Mouse (Mus musculus) NIH3T3 (cell line): ENCODE measurements around the gene Il22ra1.

ENCODE experiments used
- DNase-seq: peaks from one replicate; pipeline ENCODE4 v3.0.0-alpha.2; 2012; ENCODE audit warnings: low read depth

The Il22ra1 gene

DNA sequence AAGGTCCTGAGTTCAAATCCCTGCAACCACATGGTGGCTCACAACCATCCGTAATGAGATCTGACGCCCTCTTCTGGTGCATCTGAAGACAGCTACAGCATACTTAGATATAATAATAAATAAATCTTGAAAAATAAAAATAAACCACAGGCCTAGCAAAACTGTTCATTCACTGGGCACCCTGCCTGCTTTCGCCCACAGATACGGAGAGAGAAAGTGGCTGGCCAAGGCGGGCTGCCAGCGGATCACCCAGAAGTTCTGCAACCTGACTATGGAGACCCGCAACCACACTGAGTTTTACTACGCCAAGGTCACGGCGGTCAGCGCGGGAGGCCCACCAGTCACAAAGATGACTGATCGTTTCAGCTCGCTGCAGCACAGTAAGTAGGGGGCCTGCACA lies 5.9 kb downstream of the Il22ra1 start:
- no peak for DNase-seq

DNA sequence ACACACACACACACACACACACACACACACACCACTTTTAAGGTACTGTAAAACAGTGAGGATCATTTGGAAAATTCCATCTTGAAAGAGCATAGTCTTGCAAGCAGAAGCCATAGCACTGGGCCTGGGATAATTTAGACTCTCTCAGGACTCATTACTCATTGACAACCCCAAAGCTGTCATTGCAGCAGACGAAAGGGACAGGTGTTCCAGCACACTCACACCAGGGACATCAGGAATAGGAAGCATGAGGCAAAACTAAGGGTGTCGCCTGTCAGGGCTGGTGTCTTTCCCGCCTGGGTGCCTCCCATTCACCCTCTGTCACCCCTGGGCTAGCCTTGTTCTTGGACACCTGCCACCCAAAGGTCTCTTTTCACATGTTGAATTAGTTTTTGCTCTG lies 8.9 kb downstream of the Il22ra1 start:
- DNase-seq, result no peak

DNA sequence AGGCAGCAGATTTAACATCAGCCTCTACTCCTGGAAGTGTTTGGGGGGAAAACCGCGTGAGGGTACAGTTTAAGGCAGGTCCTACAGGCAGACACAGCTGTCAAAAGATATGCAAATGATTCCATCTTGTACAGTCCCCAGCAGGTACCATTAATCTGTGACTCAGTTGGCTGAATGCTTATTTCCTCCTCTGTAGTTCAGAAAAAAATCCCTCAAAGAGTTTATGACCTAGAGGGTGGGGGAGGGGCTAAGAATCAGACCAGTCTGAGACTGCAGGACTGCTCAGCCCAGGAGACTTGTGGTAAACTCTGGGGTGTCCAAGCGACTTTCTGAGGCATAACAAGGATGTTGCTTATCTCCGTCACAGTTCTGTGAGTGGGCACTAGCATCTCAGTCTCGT lies 10.3 kb downstream of the Il22ra1 start:
- DNase-seq, result no peak

DNA sequence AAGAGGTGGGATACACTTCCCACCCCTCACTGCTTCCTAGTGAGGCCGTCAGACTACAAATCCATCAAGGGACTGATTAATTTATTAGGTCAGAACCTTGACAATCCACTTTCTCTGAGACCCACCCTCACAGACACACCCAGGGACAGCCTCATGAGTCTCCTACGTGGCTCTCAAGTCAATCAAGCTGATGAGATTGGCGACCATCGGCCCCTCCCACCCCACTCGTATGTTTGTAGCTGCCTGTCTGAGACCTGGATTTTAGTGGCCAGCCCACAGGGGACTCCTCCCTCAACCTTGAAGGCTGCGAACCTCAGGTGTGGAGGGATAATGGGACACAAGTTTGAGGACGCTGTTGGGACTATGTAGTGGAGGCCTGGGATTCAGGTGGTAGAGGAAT lies 11.2 kb downstream of the Il22ra1 start:
- DNase-seq, result no peak

DNA sequence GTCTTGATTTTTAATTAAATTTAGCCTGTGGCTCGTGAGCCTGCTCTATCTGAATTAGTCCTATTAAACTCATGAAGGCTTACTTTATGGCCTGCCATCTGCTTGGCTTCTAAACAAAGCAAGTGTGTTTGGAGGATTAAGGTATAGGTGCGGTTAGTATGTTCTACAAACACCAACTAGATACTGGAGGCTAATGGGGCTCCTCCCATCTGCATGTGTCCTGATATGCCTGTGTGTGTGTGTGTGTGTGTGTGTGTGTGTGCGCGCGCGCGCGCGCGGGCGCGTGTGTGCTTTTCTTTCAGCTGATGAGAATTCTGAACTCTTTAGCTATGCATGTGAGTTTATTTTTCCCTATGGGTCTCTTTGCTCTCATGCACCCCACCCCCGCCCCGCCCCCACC lies 11.7 kb downstream of the Il22ra1 start:
- DNase-seq, result no peak

DNA sequence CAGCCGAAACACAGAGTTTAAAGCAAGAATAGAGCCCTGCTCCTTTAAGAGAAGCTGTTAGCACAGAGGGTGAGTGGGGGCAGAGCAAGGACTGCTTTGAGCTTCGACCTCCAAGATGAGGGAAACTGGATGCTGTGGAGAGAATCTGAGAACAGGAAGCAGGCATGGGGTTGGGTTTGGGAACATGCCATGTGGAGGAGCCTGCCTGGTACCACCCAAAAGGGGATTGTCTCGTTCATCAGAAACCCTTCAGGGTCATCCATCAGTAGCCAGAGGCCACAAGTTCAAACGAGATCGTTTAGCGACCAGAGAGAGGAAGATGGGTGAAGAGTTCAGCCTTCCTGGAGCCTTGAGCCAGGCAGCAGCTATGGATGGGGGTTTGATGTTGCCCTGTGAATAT lies 15.5 kb downstream of the Il22ra1 start:
- DNase-seq, result no peak

DNA sequence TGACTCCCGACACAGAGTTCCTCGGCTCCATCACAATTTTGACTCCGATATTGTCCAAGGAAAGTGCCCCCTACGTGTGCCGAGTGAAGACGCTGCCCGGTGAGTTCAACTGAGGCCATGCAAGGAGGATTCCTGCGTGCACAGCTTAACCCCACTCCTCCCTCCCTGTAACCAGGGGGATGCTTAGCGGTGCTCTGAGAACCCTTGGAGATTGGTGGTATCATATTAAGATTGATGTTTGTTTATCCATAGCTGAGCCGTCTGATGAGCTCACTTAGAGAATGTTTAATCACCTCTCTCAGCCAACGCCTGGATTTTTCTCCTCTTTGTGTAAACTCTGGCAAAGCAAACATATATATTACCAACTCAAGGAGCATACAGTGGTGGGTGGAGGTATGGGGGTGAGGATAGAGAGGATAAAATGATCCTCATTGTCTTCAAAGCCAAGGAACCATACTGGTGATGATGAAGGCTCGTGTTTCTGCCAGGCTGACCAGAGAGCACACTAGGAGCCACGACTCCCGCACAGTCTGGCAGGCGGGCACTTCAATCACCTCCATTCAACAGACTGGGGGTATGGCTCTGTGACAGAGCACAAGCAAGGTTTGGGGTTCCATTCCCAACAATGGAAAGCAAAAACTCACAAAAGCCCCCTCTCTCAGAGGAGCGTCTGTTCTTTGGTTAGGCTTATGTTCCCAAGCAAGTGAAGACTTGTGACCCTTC lies 16.9 kb downstream of the Il22ra1 start:
- no peak for DNase-seq

DNA sequence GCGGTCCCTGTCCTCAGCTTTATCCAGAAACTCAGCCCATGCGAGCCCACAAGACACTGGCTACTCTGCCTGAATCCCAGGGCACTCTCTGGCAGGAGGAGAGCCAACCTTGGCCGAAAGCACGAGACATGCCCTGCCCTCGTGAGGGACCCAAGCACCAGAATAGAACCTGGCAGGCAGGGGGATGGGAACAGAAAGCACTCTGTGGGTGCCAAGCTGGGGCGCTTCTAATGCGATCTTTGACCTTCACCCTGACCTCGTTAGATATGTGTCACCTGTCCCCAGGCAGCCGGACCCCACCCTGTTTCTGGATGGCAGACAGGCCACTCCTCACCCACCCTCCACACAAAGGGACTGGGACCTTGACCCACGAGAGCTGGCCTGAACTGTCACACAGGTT lies 17.6 kb downstream of the Il22ra1 start:
- no peak for DNase-seq

DNA sequence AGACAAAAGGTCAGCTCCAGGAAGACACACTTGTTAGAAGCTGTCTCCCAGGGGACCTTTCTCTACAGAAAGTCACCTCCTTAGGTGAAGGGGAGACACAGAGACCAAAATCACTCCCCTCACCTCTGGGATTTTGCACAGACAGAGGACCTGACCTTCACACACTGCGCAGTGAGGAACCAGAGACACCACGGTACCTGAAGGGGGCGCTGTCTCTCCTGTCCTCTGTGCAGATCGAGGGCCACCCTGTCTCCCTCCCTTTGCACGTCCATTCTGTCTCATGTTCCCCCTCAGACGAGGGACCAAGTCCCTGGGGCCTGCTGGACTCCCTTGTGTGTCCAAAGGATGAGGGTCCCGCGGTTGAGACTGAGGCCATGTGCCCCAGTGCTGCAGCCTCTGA lies 22.9 kb downstream of the Il22ra1 start:
- no peak for DNase-seq

DNA sequence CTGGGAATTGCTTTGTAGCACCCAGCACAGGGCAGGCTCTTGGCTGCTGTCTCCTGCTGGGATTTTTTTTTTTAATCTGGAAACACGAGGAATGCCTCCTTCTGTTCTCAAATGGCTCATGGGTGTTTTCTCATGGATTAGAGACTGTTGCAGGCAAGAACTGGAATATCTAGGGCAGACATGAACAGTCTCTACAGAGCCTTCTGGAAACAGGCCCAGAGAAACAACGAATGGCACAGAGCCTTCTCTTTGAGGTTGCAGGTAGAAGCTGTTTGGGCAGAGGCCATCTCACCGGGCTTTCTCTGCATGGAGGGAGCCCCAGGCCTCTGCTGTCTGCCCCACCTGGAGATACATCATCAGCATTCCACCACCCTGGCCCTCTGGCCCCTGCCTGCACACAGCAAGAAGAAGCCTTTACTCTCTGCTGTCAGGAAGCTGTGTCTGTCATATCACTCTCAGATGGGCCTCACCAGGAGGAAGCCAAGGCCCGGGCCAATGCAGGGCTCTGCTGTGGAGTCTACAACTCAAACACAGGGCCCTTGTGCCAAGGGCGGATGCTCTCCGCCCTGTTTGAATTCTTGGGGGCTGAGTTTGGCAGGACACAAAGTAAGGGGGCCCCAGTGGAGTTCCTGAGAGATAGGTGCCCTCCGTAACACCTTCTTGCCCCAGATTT lies 24.3 kb downstream of the Il22ra1 start:
- no peak for DNase-seq

DNA sequence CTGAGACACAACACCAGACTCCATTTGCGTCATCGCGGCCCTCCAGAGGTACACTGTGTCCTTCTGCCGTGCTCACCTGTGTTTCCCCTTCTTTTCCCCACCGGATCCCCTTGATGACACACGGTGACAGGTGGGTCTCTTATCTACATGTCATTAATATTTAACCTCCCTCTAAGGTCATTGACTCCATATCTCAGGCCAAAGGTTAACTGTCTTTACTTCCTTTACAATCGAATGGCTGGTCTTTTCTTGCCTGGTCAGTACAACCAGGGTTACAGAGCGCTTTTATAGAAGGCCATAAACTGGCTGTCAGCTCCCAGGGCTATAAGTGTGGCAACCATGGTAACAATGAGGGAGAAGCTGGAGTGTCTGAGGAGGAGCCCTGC lies 24.8 kb downstream of the Il22ra1 start:
- no peak for DNase-seq

DNA sequence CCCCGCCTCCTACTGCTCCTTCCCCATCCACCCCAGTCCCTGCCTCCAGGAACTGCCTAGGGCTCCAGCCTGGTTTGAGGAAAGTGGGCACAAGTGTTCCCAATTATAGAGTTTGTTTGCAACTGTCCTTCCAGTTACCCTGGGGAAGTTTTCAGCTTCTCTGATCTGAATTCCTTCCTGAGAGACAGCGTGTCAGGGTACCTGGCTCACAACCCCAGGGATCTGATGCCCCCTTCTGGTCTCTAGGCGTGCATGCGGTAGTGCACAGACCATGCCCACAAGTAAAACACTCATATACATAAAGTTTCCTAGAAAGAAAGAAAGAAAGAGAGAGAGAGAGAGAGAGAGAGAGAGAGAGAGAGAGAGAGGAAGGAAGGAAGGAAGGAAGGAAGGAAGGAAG lies 30.4 kb downstream of the Il22ra1 start:
- peak; percentile 25 for DNase-seq

DNA sequence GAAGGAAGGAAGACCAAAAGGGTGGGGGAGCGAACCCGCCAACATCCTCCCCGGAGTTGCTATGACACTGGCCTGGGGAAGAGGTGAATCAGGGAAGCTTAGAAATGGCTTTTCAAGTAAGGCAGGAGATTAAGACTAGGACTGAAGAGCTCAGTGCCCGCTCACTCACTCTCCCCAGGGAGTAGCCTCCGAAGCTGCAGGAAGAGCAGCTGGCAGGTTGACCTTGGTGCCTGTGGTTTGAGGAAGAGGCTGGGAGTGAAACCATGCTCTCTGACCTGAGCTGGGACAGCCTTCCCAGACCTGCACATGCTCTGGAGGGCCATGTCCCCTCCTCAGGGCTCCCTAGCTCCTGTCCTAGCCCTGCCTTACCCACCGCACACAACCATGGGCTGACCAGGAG lies 30.9 kb downstream of the Il22ra1 start:
- no peak for DNase-seq

DNA sequence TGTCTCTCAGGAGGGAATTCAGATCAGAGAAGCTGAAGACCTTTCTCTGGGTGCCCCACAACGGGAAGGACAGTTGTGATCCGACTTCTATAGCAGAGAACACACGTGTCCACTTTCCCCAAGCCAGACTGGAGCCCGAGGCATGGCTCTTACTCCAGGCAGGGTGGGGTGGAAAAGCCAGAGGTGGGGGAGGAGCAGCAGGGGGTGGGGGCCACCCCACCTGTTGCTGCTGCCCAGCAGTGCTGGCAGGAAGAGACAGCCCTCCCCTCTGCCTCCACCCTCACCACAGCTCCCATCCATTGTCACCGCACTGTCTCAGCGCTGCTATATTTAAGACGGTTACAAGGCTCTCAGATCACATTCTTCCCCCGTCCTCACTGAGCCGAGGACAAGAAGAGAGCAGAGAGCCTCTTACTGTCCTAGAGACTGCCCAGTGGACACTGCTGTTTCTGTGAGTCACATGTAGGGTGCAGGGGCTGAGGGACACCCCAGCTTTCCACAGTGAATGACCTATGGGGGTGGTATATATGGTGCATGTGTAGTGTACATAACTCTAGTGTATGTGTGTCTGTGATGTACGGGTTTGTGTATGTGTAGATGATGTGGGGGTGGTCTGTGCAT lies 31.5 kb downstream of the Il22ra1 start, which contains the start of gene Myom3:
Gene Myom3, plus strand, starts transcription at position 360 of the 621 bp plus-strand sequence.
- DNase-seq, result no peak

DNA sequence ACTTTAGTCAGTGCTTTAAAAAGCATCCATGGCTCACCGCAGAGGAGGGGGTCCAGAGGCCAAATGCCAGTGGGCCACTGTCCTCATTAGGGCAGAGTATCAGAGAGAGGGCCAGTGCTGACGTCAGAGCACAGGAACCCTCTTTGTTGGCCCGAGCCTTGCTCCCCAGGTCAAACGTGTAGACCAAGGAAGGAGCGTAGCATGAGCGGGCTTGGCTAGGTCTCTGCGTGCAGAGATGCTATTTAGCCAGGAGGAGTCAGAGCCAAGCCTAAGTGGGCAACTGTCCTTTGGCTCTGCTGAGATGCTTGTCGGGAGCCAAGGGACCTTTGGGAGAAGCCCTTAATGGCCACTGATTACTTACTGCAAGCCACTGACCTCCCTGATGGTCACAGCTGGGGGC lies 33.1 kb downstream of the Il22ra1 start:
- no peak for DNase-seq

DNA sequence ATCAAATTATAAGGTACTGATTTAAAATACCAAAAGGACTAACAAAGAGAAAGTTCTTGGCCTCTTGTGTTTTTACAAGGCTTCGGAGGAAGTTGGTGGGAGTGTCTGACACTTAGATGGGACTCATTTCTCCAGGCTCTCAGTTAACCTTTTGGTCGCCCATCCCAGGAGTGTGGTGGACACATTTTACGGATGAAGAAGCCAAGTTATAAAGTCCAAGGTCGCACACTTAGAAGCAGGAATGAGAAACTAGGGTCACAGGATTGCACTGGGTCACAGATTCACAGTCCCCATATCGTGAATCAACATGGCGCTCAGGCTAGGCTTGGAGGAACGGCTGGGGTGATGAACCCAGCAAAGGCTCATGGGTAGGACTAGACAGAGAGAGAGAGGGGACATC lies 33.6 kb downstream of the Il22ra1 start:
- DNase-seq, result no peak

DNA sequence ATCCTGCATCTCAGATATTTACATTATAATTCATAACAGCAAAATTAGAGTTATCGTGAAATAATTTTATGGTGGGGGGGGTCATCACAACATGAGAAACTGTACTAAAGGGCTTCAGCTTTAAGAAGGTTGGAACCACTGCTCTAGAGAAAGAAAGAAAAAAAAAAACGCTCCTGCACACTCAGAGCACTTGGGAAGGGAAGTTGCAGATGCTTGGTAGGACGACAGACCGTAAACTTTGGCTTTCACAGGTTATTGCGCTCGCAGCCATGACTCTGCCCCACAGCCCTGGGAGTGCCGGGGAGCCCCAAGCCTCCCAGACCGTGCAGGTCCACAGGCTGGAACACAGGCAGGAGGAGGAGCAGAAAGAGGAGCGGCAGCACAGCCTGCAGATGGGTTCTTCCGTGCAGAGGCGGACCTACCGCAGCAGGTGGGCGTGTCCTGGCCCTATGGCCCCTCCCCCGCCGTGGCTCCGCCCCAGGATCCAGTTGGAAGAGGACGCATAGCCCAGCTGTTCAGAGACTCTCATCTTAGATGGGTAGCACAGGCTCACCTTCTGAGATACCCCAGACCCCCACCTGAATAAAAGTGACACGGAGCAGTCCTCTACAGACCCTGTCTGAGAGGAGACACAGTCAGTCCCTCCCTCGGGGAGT lies 34.4 kb downstream of the Il22ra1 start:
- peak; percentile 8 for DNase-seq

DNA sequence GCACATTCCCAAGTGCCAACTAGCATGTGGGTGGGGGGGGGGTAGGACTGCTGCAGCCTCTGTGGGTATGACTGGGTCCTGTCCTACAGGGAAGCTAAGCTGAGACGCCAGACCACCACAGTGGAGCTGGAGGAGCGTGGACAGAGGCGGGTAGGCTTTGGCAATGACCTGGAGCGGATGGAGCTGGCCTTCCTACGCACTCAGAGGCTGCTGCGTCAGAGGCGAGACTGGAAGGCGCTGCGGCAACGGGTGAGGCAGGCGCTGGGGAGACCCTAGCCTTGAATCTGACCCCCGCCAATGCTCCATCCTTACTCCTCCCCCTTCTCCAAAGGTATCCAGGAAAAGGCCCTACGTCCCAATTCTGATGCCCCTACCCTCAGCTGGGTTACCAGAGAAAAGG lies 36.7 kb downstream of the Il22ra1 start:
- DNase-seq, result no peak

DNA sequence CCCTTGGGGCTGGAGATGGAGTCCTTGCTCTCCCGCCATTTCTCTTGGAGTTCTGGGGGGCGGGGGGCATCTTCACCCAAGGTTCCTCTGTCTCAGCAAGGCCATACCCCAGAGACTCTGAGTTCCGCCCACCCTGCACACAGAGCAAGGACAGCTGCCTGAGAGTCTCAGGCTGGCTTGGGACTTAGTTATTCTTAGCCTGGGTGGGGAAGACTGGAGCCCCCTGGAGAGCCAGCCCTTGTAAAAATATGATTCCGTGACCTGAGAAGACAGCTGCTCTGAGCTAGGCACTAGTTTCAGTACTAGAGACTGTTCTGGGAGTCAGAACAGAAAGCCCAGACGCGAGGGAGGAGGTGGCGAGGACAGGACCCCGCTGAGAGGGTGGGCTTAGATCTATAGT lies 37.7 kb downstream of the Il22ra1 start:
- no peak for DNase-seq

DNA sequence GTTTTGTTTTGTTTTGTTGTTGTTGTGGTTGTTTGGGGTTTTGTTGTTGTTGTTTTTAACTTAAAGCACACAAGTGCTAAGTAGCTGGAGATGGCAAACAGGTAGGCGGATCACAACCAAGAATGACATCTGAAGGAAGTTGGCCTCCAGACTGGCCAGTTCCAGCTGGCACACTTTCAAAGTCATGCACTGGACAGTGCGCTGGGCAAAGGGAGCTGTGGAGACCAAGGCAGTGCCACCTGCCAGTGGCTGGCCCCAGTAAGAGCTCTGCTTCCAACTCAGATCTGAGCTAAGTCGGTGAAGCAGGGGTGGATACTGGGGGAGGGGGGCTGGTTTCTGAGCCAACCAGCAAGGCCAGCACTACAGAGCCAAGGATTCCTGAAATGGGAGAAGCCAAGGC lies 39.0 kb downstream of the Il22ra1 start:
- no peak for DNase-seq

DNA sequence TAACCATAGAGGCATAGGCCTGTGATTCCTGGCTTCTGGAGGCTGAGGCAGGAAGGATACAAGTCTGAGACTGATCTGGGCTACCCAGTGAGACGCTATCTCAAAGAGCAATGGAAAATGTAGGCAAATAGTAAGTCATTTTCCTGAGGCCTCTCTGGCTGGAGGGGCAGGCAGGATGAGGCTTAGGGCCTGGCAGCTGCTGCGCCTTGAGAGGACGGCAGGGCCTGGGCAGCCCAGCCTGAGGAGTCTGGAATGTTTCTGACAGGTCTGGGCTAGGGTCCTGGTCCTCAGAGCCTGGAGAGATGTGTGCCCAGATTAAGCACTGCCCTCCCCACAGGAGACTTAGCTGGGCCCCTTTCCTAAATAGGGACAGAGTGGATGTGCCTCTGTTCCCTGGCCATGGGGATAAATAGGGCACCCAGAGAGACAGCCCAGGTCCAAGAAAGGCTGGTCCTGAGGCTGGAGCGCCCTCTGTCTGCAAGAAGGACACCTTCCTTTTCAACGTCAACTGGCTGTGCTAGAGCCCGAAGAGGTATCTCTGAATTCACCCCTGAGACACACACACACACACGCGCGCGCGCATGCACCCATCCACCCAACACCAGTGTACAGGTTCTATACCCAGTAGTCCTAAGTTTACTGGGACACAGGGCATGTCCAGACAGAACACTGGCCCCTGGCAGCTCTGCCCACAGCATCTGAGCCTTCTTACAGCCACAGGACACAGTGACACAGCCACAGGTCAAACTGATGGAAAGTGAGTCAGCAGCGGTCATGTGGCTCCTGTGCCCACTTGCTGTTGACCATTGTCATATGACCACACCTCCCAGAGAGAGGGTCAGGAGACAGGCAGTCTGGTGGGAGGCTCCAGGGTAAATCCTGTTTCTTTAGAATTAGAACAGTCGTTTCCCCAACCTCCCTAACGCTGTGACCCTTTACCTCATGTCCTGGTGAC lies 40.9 kb downstream of the Il22ra1 start:
- DNase-seq, result peak; percentile 21
